Mouse (Mus musculus): ENCODE data around the gene Pkd1.
A peak's percentile ranks its signal among the peaks of the same experiment; 100 is the strongest.

GRCm38 (mm10) chr17:24635024-24635423 is 85.4 kb downstream of the Pkd1 start:
- TF ChIP-seq EP300 (IDR thresholded peaks at IDR 0.05): peak; percentile 48
- no peak for TF ChIP-seq CTCF (IDR thresholded peaks at IDR 0.05)
